Mouse (Mus musculus): ENCODE results near the gene Kif2c. TPM values are rescaled to one million over a fixed set of nuclear protein-coding genes. Genes with fewer than 3 reads are reported as not detected.

The Kif2c gene
- 0.10 and 0.14 TPM in 2 replicates for polyA plus RNA-seq (2021; fragmentation: Nextera tagmentation)
- long read RNA-seq, experiment 1, result 0 reads
- long read RNA-seq, experiment 2, result 0 reads

GRCm38 (mm10) chr4:117181863-117182758 lies at the start of gene Kif2c:
TSS of gene Kif2c (minus strand) at chr4:117182639.

GRCm38 (mm10) chr4:117155792-117156355 lies 26.6 kb downstream of the Kif2c start, which contains the start of gene Rps8:
TSS of gene Rps8 (minus strand) at chr4:117156243.

GRCm38 (mm10) chr4:117133817-117134600 lies 48.4 kb downstream of the Kif2c start, which contains the start of gene Plk3:
TSS of gene Plk3 (minus strand) at chr4:117133963.

GRCm38 (mm10) chr4:117126675-117127290 lies 55.7 kb downstream of the Kif2c start, which contains the start of gene Tctex1d4:
TSS of gene Tctex1d4 (plus strand) at chr4:117126794.

GRCm38 (mm10) chr4:117125348-117125909 lies 57.0 kb downstream of the Kif2c start, which contains the start of gene Btbd19:
TSS of gene Btbd19 (minus strand) at chr4:117125725.

Small RNA genes lying within 50 kb of the gene (microRNA-seq; reads per million reads assigned to microRNA genes)
- gene Gm22398, result not detected

Other genes starting within 250 kb of the Kif2c start
- gene Urod, start 188.2 kb downstream of the Kif2c start, polyA plus RNA-seq (2021; fragmentation: Nextera tagmentation), result 64.2 and 65.4 TPM in 2 replicates
- 7.5 and 7.9 TPM in 2 replicates for gene Hectd3, start 187.3 kb downstream of the Kif2c start, polyA plus RNA-seq (2021; fragmentation: Nextera tagmentation)
- 23.3 and 25.2 TPM in 2 replicates for gene Eif2b3, start 163.2 kb downstream of the Kif2c start, polyA plus RNA-seq (2021; fragmentation: Nextera tagmentation)
- gene Ptch2, start 86.6 kb downstream of the Kif2c start, polyA plus RNA-seq (2021; fragmentation: Nextera tagmentation), result 0.20 and 0.33 TPM in 2 replicates
- gene Btbd19, start 56.9 kb downstream of the Kif2c start, polyA plus RNA-seq (2021; fragmentation: Nextera tagmentation), result 7.5 and 8.0 TPM in 2 replicates
- 4.6 and 6.8 TPM in 2 replicates for gene Tctex1d4, start 55.8 kb downstream of the Kif2c start, polyA plus RNA-seq (2021; fragmentation: Nextera tagmentation)
- 7.7 and 8.4 TPM in 2 replicates for gene Plk3, start 48.7 kb downstream of the Kif2c start, polyA plus RNA-seq (2021; fragmentation: Nextera tagmentation)
- 1,119 and 1,120 TPM in 2 replicates for gene Rps8, start 26.4 kb downstream of the Kif2c start, polyA plus RNA-seq (2021; fragmentation: Nextera tagmentation)
- 11.5 and 16.4 TPM in 2 replicates for gene Tmem53, start 69.3 kb upstream of the Kif2c start, polyA plus RNA-seq (2021; fragmentation: Nextera tagmentation)
- 1.2 and 1.3 TPM in 2 replicates for gene Armh1, start 69.5 kb upstream of the Kif2c start, polyA plus RNA-seq (2021; fragmentation: Nextera tagmentation)